Mouse (Mus musculus): Measurements from ENCODE around the gene Eif2d. TPM values are rescaled to one million over a fixed set of nuclear protein-coding genes. Genes with fewer than 3 reads are reported as not detected.

Gene Eif2d
- 54.8 and 58.7 TPM in 2 replicates for polyA plus RNA-seq (2014; fragmentation: Nextera tagmentation; extraction: Ambion mirVana)

DNA sequence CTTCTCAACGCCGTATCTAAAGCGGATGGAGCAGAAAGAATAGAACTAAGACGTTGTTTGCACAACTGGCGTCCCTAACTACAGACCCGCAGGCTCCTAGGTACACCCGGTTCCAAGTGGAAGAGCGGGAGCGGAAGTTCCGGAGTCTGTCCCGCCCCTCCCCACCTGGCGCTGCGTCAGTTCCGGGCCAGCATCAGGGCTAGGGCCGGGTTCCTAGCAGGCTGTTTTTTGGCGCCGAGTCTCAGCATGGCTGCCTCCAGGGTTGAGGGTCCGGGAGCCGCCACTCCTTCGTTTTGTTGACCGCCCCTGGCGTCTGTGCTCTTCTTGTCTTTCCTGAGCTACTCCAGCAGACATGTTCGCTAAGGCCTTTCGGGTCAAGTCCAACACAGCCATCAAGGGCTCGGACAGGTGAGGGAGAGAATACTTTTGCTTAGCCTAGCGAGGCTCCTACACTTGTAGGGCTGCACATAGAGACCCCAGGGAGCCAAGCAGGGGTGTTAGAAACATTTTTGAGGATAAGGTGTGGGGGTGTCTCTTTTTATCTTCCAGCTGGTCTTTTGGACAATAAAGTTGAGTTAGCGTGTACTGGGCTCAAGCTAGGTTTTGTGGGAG lies at the start of gene Eif2d:
Eif2d (plus strand) TSS at position 164 of the 612 bp plus-strand sequence.
- H3K4me3 ChIP-seq (ENCODE audit: low read depth, low read length): peak within 1 kb of the TSS; percentile 83
- no peak within 1 kb of the TSS for H3K27ac ChIP-seq (ENCODE audit: low read depth, low read length)
- no peaks in the 10 kb centered on the region for H3K27me3 ChIP-seq (ENCODE audit: control insufficient read depth, insufficient read depth, low read length)
- WGBS: 1% methylated on average over 27 of the region's 27 CpGs
- H3K9ac ChIP-seq (replicated peaks; ENCODE audit: low read depth, low read length): peak within 1 kb of the TSS; percentile 70
- no peaks in the 10 kb centered on the region for H3K9me3 ChIP-seq (ENCODE audit: control insufficient read depth, low read length)
- H3K4me2 ChIP-seq (ENCODE audit: low read depth, low read length): peak within 1 kb of the TSS; percentile 69
- H3K36me3 ChIP-seq (ENCODE audit: control insufficient read depth, insufficient read depth, low read length): no peaks in the 10 kb centered on the region; the same call in 1 of the 2 replicates
- ATAC-seq (ENCODE audit: low read depth): peak; percentile 100
- H3K4me1 ChIP-seq (ENCODE audit: control insufficient read depth, insufficient read depth, low read length): peaks cover 6% of the 10 kb centered on the region

- 85% methylated on average over 10 of the region's 10 CpGs for WGBS
- H3K4me1 ChIP-seq (ENCODE audit: control insufficient read depth, insufficient read depth, low read length): no peaks in the 10 kb centered on the region
These were observed 49.1 kb upstream of the Eif2d start for GRCm38 (mm10) chr1:131103776-131104424.

GRCm38 (mm10) chr1:131107575-131108308 lies 45.2 kb upstream of the Eif2d start:
- Histone ChIP-seq H3K27ac (ENCODE audit: low read depth, low read length) (no peak overlapping the region), H3K4me2 (ENCODE audit: low read depth, low read length) (no peak overlapping the region), H3K9ac (replicated peaks; ENCODE audit: low read depth, low read length) (no peak overlapping the region), H3K9me3 (ENCODE audit: control insufficient read depth, low read length) (no peaks in the 10 kb centered on the region), H3K36me3 (ENCODE audit: control insufficient read depth, insufficient read depth, low read length) (no peaks in the 10 kb centered on the region), H3K4me3 (ENCODE audit: low read depth, low read length) (no peak overlapping the region), H3K4me1 (ENCODE audit: control insufficient read depth, insufficient read depth, low read length) (no peaks in the 10 kb centered on the region), H3K27me3 (ENCODE audit: control insufficient read depth, insufficient read depth, low read length) (no peaks in the 10 kb centered on the region)
- no peak for ATAC-seq (ENCODE audit: low read depth)
- 66% methylated on average over 10 of the region's 10 CpGs for WGBS

More at GRCm38 (mm10) chr1:131103776-131104424, 49.1 kb upstream of the Eif2d start:
- Histone ChIP-seq H3K4me2 (ENCODE audit: low read depth, low read length) (no peak overlapping the region), H3K9me3 (ENCODE audit: control insufficient read depth, low read length) (no peaks in the 10 kb centered on the region), H3K9ac (replicated peaks; ENCODE audit: low read depth, low read length) (no peak overlapping the region), H3K27ac (ENCODE audit: low read depth, low read length) (no peak overlapping the region), H3K27me3 (ENCODE audit: control insufficient read depth, insufficient read depth, low read length) (no peaks in the 10 kb centered on the region), H3K4me3 (ENCODE audit: low read depth, low read length) (no peak overlapping the region), H3K36me3 (ENCODE audit: control insufficient read depth, insufficient read depth, low read length) (no peaks in the 10 kb centered on the region)
- no peak for ATAC-seq (ENCODE audit: low read depth)

DNA sequence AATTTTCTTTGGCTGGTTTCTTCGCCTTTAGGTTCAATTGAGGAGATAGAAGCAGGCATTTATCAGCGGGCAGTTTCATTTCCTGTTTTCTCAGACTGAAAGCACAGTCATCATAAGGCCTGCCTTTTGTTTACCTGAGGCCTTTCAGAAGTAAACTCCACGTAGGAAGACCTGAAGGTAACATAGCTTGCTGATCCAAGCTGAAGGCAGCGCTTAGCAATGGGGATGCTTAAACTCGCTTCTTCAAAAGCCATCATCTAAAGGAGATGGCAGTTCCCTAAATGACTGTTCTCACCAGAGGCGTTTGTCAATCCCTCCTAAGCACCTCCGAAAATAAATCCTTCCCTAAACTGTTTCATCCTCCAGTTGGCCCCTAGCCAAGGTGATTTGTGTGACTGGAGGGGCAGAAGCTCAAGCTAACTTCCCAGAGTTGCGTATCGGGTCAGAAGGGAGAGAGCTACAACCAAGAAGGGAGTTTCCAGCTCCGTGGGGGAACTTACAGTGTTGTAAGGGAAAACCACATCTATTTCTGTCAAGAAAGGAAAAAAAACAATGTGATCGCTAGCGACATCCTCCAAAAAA lies 42.4 kb upstream of the Eif2d start:
- H3K9me3 ChIP-seq (ENCODE audit: control insufficient read depth, low read length): no peaks in the 10 kb centered on the region
- 79% methylated on average over 12 of the region's 12 CpGs for WGBS
- H3K4me3 ChIP-seq (ENCODE audit: low read depth, low read length): no peak overlapping the region
- no peak overlapping the region for H3K27ac ChIP-seq (ENCODE audit: low read depth, low read length)
- H3K9ac ChIP-seq (replicated peaks; ENCODE audit: low read depth, low read length): no peak overlapping the region
- ATAC-seq (ENCODE audit: low read depth): no peak
- H3K4me2 ChIP-seq (ENCODE audit: low read depth, low read length): no peak overlapping the region
- H3K4me1 ChIP-seq (ENCODE audit: control insufficient read depth, insufficient read depth, low read length): no peaks in the 10 kb centered on the region
- H3K36me3 ChIP-seq (ENCODE audit: control insufficient read depth, insufficient read depth, low read length): no peaks in the 10 kb centered on the region
- no peaks in the 10 kb centered on the region for H3K27me3 ChIP-seq (ENCODE audit: control insufficient read depth, insufficient read depth, low read length)

- Histone ChIP-seq H3K27ac (ENCODE audit: low read depth, low read length) (no peak overlapping the region), H3K36me3 (ENCODE audit: control insufficient read depth, insufficient read depth, low read length) (no peaks in the 10 kb centered on the region), H3K9ac (replicated peaks; ENCODE audit: low read depth, low read length) (no peak overlapping the region), H3K27me3 (ENCODE audit: control insufficient read depth, insufficient read depth, low read length) (no peaks in the 10 kb centered on the region), H3K4me2 (ENCODE audit: low read depth, low read length) (no peak overlapping the region), H3K4me1 (ENCODE audit: control insufficient read depth, insufficient read depth, low read length) (peaks cover 4% of the 10 kb centered on the region), H3K9me3 (ENCODE audit: control insufficient read depth, low read length) (no peaks in the 10 kb centered on the region), H3K4me3 (ENCODE audit: low read depth, low read length) (no peak overlapping the region)
- ATAC-seq (ENCODE audit: low read depth): no peak
- WGBS: 49% methylated on average over 6 of the region's 6 CpGs
These were observed 40.4 kb upstream of the Eif2d start for GRCm38 (mm10) chr1:131112576-131112975.

- Histone ChIP-seq H3K27me3 (ENCODE audit: control insufficient read depth, insufficient read depth, low read length) (no peaks in the 10 kb centered on the region), H3K4me3 (ENCODE audit: low read depth, low read length) (no peak overlapping the region), H3K4me2 (ENCODE audit: low read depth, low read length) (no peak overlapping the region), H3K9ac (replicated peaks; ENCODE audit: low read depth, low read length) (no peak overlapping the region), H3K4me1 (ENCODE audit: control insufficient read depth, insufficient read depth, low read length) (peaks cover 4% of the 10 kb centered on the region), H3K27ac (ENCODE audit: low read depth, low read length) (no peak overlapping the region), H3K9me3 (ENCODE audit: control insufficient read depth, low read length) (no peaks in the 10 kb centered on the region), H3K36me3 (ENCODE audit: control insufficient read depth, insufficient read depth, low read length) (no peaks in the 10 kb centered on the region)
- 17% methylated on average over 6 of the region's 6 CpGs for WGBS
- ATAC-seq (ENCODE audit: low read depth): peak; percentile 67; the same call in 1 of the 2 replicates
These were observed 37.0 kb upstream of the Eif2d start for GRCm38 (mm10) chr1:131115932-131116331.

- peak; percentile 45; the same call in 1 of the 2 replicates for ATAC-seq (ENCODE audit: low read depth)
- peaks cover 4% of the 10 kb centered on the region for H3K4me1 ChIP-seq (ENCODE audit: control insufficient read depth, insufficient read depth, low read length)
- H3K27ac ChIP-seq (ENCODE audit: low read depth, low read length): peak overlapping the region; percentile 73; the same call in 1 of the 2 replicates
- H3K4me2 ChIP-seq (ENCODE audit: low read depth, low read length): no peak overlapping the region
- no peaks in the 10 kb centered on the region for H3K36me3 ChIP-seq (ENCODE audit: control insufficient read depth, insufficient read depth, low read length)
- no peaks in the 10 kb centered on the region for H3K27me3 ChIP-seq (ENCODE audit: control insufficient read depth, insufficient read depth, low read length)
- no peak overlapping the region; the same call in 1 of the 2 replicates for H3K9ac ChIP-seq (replicated peaks; ENCODE audit: low read depth, low read length)
- no peak overlapping the region for H3K4me3 ChIP-seq (ENCODE audit: low read depth, low read length)
- no peaks in the 10 kb centered on the region for H3K9me3 ChIP-seq (ENCODE audit: control insufficient read depth, low read length)
- WGBS: 29% methylated on average over 13 of the region's 13 CpGs
These were observed 36.5 kb upstream of the Eif2d start for GRCm38 (mm10) chr1:131116430-131117011.

DNA sequence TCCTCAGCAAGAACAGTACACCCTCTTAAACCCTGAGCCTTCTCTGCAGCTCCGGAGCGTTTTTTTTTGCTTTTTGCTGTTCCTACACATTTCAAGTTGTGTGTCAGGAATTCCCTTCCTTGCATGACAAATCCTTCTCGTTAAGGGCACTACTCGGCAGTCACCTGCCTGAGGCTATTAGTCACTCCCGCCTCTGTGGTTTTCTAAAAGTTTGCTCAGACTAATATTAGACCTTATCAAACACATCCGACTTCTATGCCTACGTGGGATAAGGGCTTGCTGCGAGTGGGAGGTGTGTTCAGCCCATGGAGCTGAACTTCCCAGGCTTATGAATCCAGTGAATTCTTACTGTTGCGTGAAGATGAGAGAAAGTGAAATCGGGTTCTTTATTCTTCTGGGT lies 34.5 kb upstream of the Eif2d start:
- no peak for ATAC-seq (ENCODE audit: low read depth)
- H3K4me1 ChIP-seq (ENCODE audit: control insufficient read depth, insufficient read depth, low read length): peaks cover 4% of the 10 kb centered on the region

More for the DNA sequence above, 34.5 kb upstream of the Eif2d start:
- no peak overlapping the region for H3K4me3 ChIP-seq (ENCODE audit: low read depth, low read length)
- H3K9ac ChIP-seq (replicated peaks; ENCODE audit: low read depth, low read length): no peak overlapping the region
- WGBS: 77% methylated on average over 10 of the region's 10 CpGs
- H3K36me3 ChIP-seq (ENCODE audit: control insufficient read depth, insufficient read depth, low read length): no peaks in the 10 kb centered on the region
- no peak overlapping the region for H3K4me2 ChIP-seq (ENCODE audit: low read depth, low read length)
- H3K9me3 ChIP-seq (ENCODE audit: control insufficient read depth, low read length): no peaks in the 10 kb centered on the region
- H3K27ac ChIP-seq (ENCODE audit: low read depth, low read length): no peak overlapping the region
- H3K27me3 ChIP-seq (ENCODE audit: control insufficient read depth, insufficient read depth, low read length): no peaks in the 10 kb centered on the region
